Mouse (Mus musculus) spleen, postnatal 14 days (tissue): Measurements from ENCODE around the gene Hipk3.

ENCODE experiments used
- DNase-seq, 2 experiments: peaks; one replicate each; pipeline ENCODE4 v3.0.0; 2021 to 2022; ENCODE audit warnings: low spot score in 2 of 2

The Hipk3 gene

DNA sequence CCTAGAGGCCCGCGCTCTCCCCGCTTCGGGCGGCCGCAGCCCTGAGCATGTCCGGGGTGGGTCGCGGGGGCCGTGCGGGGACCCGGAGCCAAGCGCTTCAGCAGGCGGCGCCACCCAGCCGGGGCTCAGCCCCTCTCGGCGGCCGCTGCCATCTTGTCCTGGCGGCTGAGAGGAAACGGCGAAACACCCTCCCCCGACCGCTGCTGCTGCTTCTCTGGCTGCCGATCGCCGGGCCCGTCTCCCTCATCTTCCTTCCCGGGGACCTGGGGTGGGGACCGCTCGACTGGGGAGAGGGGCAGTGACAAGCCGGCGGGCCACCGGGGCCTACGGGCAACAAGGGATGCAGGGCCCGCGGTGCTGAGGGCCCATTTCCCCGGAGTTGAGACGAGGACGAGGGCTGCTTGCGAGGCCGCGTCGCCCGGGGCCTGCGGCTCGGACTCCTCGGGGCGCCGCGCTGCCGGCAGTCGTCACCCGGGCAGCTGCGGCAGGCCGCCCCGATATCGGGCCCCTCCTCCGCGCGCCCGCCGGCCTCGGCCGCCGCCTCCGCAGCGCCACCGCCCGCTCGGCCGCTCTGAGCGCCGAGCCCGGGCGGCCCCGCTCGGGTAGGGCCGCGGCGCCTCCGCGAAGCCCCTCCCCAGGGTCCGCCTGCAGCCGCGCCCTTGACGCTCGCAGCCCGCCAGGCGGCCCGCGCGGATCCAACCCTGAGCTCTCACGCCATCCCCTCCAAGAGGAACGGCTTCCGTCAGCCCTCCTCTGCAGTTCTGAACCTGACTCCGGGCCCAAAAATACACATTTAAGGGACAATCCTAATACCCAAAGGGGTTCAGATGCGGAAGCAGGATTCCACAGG is at the start of gene Hipk3:
Gene Hipk3 (minus strand): TSS at position 496 of the 850 bp plus-strand sequence.
- DNase-seq: peak; percentile 53 to 71

DNA sequence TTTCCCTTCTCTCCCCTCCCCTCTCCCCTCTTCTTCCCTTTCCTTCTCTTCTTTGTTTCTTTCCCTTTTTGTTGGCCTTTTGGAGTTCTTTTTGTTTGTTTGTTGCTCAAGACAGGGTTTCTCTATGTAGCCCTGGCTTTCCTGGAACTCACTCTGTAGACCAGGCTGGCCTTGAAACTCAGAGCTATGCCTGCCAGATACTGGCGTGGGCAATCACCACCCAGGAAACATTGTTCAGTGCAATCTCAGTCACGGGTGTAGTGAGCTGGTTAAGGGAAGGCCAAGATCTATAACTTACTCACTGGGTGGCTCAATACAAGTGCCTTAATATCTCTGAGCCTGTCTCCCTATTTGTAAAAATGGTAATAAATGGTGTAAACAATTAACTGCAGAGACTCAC is 46.0 kb upstream of the Hipk3 start:
- no peak for DNase-seq

DNA sequence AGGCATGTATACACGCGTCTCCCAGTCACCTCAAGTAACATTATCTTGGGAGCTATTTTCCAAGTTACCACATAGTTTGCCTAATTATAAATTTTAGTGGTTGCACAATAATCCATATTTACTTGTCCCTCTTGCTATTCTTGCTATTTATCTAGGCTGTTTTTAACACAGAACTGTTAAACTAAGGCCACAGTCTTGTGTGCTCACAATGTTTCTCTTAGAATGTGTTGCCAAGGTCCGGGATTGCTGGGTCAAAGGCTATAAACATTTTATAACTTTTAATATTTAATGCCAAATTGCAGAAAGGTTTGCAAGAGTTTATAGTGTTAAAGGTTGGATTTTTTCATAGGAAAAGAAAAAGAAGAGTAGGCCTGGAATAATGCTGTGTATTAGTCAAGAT is 40.5 kb upstream of the Hipk3 start:
- no peak for DNase-seq

DNA sequence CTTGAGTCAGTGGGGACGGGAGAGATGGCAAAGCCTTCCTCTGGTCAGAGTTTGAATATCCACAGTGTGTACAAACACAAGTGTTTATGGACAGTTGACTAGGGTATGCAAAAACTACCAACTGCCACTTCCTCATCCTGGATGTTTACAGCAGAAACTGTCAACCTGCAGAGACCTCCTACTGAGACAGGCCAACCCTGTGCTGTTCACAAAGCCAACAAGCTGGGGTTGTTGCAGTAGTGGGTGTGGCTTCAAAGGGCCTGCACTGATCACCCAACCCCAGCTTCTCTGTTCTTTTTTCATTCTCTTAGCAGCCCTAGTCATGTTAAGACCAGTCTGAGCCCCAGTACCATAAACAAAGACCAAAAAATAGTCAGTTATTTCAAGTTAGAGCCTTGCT is 38.3 kb upstream of the Hipk3 start:
- DNase-seq: no peak

DNA sequence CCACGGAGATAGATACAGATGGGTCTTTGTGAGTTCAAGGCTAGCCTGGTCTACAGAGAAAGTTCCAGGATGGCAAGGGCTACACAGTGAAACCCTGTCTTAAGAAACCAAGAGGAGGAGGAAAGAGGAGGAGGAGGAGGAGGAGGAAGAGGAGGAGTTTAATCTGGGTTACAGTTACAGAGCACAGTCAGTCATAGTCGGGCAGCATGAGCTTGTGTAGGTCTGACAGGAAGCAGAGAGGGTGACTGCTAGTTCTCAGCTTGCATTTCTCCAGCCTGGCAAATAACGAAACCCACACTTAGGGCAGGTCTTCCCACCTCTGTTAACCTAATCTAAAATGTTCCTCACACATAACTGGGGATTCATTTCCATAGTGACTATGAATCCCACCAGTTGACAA is 32.3 kb upstream of the Hipk3 start:
- DNase-seq: no peak

GRCm38 (mm10) chr2:104525506-104525905 is 31.3 kb upstream of the Hipk3 start:
- DNase-seq: no peak

- DNase-seq: no peak
These were observed 17.4 kb upstream of the Hipk3 start for GRCm38 (mm10) chr2:104511622-104512021.

GRCm38 (mm10) chr2:104502388-104502787 is 8.1 kb upstream of the Hipk3 start:
- DNase-seq: no peak

DNA sequence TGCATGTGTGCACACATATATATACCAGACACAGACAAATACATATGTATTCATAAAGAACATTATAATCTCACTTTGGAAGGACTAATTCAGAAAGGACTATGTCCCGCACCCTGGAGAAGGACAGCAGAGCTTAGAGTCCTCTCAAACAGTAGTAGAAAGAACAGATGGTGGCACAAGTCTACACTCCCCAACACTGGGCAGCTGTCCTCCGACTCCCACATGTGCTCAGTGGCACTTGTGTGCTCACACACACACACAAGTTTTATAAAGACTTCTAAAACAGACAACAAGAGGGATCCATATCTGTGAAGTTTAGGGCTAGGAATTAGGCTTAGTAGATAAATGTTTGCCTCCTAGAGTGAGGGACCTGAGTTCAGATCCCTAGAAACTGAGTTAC is 6.8 kb upstream of the Hipk3 start:
- no peak for DNase-seq

DNA sequence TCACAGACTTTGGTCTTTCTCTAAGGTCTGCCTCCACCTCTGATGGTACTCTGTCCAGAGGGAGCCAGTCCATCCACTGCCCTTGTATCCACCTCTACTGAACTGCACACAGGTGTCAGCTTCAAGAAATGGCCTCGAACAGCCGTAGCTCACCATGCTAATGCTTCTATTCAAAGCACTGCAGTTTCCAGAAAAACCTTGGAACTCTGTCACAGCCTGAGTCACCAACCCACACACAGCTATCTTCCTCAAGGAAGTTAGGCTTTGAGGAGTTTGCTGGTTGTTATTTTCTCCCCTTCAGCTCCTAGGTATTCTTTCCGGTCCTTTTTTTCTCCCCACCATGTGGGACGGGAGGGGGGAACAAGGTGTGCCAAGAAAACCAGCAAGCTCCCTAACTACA is 3.5 kb upstream of the Hipk3 start:
- no peak for DNase-seq

DNA sequence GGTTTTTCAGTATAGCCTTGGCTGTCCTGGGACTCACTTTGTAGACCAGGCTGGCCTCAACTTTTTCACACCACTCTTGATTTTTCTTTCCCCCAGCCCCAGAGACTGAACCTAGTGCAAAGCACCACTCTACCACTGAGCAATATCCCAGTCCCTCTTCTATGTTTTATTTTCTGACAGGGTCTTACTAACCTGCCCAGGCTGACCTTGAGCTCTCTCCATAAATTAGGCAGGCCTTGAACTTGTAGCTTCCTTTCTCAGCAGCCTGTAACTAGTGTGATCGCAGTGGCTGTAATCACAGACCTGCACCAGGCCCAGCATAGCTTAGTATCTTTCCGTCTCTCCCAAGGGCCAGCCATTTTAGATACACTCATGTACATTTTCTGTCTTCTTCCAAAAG is 3.0 kb upstream of the Hipk3 start:
- DNase-seq: no peak

DNA sequence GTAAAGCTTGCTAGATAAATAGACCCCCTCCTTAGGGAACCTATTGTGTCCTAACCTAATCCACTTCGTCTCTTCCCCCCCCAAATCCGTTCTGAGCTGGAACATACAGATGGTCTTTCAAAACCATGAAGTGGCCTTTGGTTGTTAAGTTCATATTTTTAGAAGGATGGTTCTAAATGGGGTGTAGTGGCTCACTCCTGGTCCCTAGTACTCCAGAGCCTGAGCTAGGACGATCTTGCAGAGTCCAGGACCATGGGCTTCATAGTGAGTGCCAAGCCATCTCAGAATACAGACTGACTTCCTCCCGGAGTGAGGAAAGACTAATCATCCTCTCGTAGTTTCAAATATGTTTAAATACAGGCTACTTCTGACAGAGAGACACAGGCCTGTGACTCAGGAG is 2.0 kb upstream of the Hipk3 start:
- no peak for DNase-seq

DNA sequence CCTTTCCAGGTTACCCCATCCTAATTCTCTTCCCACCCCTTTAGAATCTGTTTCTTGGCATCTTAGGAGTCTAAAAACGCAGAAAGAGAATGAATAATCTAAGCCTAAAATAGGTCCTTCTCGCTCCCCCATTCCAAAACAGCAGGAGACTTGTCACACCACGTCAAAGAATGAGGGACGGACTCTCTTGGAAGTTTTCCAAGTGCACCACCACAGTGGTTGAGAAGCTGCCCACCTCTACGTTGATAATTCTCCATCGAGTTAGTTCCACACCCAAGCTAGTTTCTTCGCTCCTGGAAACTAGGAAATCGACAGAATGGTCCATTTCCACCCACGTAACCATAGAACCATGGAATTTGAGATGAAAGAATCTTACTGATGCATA is 547 bp upstream of the Hipk3 start:
- no peak for DNase-seq

- DNase-seq: peak; percentile 67 to 76
These were observed 960 bp downstream of the Hipk3 start for GRCm38 (mm10) chr2:104493021-104493950.

DNA sequence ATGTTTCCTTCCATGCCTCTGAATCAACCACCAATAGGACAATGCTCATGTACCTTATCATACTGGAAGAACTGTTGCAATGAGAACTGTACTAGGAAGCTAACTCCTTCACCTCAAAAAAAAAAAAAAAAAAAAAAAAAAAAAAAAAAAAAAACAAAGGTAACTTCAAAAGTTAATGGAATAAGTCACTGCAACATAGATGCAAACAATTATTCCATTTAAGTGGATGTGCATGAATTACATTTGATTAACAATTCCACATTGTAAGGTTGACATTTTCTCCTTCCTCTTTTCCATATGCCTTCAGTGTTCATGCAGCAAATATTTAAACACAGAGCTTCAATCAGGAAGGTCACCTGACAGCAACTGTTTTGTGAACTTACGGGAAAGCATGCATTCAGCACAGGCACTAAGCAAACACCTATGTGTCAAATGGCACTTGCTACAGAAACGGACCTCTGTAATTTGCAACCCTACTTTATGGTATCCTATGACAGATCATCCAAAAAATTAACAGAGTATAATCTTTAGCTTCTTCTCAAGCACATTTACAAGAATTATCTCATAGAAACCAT is 2.9 kb downstream of the Hipk3 start:
- DNase-seq: no peak

GRCm38 (mm10) chr2:104490761-104491160 is 3.5 kb downstream of the Hipk3 start:
- no peak for DNase-seq

DNA sequence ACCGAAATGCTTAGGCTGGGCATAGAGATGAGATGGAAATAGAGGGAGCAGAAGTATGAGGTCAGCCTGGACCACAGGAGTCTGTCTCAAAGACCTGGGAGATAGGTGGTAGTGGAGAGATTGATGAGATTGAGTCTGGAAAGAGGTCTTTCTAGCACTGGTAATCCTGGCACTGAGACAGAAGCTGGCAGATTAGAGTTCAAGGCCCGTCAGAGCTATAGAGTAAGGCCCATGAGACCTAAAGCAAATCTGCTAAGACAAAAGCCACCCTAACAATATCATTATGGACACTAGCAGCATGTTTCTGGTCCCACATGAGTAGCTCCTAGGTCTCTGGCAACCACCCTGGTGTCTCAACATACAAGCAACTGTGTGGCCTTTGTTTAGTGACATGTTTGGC is 4.4 kb downstream of the Hipk3 start:
- DNase-seq: no peak

- DNase-seq: no peak
These were observed 9.8 kb downstream of the Hipk3 start for GRCm38 (mm10) chr2:104484438-104484837.

DNA sequence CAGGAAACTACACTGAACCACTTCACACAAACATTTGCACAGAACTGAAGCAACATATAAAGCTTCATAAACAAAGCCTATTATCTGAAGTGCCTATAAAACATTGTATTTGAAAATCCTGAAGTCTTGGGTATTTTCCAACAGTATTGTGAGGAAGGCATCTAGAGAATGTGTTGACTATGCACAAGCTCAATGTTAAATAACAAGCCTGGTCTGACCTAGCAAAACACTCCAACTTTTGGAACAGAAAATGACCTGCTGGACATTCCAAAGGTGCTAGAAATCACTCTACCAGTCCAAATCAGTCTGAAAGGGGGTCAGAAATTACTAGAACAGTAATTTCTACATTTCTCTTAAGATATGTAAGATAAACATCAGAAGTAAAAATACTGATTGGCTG is 12.1 kb downstream of the Hipk3 start:
- no peak for DNase-seq

DNA sequence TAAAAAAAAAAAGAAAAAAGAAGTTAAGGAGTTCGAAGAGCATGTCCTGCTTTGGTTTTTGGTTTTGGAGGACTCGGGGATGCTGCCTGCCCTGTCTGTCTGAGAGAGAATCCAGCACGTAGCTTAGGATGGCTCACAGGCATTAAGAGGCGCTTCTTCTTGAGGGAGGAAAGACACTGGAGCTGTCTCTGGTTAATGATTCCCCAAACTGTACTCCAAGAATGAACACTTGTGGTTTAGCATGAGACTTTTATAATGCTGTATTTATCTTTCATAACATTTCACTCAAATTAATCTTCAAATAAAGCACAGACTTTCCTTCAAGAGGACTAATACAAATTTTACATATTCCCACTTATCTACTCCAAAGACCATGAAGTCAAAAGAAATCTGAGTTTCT is 15.2 kb downstream of the Hipk3 start:
- DNase-seq: no peak

DNA sequence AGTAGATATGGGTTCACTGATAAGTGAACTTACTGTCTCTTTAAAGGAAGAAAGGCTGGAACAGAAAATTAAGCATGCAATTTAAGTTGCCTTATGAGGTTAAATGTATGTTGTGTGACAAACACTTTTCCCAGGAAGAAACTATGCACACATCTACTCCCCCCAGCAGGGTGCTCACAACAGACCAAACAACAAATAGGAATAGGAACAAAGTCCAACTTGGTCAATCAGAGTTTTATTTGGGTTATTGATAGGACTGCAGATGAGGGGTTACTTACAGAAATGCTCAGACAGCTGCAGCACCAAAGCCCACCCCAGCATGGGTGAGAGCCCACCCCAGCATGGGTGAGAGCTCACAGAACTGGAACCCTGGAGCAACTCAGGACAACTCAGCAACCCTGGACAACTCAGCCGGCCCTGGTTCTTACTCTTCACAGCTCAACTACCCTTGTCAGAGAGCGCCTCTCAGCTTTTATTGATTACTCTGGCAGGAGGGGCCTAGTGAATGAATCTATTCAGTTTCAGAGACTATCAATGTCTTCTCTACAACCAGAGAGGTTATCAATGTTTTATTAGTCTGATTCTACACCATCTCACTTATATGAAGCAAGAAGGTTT is 16.7 kb downstream of the Hipk3 start:
- no peak for DNase-seq

- DNase-seq: no peak
These were observed 22.2 kb downstream of the Hipk3 start for GRCm38 (mm10) chr2:104472056-104472455.
